Mouse (Mus musculus): Measurements from ENCODE around the gene Gm4894.

DNA sequence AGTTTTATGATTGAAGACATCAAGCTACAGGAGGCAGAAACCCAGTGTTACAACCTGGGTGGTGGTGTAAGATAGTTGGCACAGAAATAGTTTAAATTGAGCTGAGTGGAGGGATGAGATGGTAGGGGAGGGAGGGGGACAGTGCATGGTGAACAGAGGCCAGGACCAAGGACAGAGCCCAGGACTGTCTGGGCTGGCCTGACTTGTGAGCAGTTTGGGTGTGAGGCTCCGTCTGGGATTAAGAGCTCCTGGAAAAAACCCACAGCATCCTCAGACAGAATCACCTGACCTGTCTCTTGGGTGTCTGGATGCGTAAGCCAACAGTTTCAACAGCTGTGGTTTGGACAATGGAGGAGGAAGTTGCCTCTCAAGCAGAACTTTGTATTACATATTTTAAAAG is 35.6 kb upstream of the Gm4894 start:
- no peak for TF ChIP-seq CTCF (IDR thresholded peaks at IDR 0.05; ENCODE audit: borderline replicate concordance, extremely low read depth, insufficient read depth, insufficient read length)
- no peak for TF ChIP-seq POLR2A (IDR thresholded peaks at IDR 0.05; ENCODE audit: borderline replicate concordance, extremely low read depth, insufficient read depth, insufficient read length, poor library complexity, severe bottlenecking)

Data from brain, embryonic 14.5 days (tissue).